Mouse (Mus musculus) gastrocnemius, postnatal 36 days (tissue): ENCODE results near the gene Mipol1. TPM values are rescaled to one million over a fixed set of nuclear protein-coding genes. Genes with fewer than 3 reads are reported as not detected.

Experiments
- DNase-seq, 2 experiments: peaks; one replicate each; pipeline ENCODE4 v3.0.0; 2022
- intact Hi-C: fragments of 180-260 bp; cut with DNase I; formaldehyde crosslinking; loops from one replicate; pipeline ENCODE4 v1.15.1; 2025
- total RNA-seq, 2 experiments: library from RNA; stranded (reverse); gene quantifications; 2 replicates each; pipeline ENCODE4 v1.2.3; 2021

Mipol1 gene
- total RNA-seq, 2 experiments from 2014 or later = 2.4 to 2.6 TPM

DNA sequence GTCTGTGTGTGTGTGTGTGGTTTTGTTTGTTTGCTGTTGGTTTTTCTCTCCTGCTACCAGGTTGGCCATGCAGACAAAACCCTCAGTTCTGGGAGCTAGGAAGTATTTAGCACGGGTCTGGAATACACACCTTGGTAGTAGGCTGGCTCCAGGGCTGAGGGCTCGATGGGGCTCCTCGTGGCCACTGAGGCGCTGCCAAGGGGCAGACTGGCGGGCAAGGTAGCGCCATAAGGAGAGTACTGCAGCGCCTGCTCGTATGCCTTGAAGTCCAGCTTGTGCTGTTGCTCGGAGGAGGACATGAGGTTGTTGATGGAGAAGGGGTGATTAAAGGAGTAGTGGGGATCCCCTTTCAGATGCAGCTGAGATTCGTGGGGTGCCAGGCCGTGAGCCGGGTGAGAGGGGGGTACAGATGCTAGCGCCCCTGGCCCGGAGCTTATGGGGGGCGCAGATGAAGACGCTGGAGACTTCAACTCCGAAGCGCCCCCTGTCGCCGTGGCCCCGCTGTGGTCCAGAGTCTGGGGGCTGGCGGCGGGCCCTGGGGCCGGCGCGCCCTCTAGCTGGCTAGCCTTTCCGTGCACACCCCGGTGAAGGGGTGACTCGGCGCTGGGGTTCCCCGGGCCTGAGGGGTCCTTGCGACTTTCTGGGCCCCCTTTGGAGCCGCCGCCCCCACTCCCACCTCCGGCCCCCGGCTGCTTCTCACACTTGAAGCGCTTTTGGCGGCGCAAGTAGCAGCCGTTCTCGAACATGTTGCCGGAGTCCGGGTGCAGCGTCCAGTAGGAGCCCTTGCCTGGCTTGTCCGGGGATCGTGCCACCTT is 311.9 kb downstream of the Mipol1 start:
- no peak for DNase-seq
- intact Hi-C loops = no loop called here

DNA sequence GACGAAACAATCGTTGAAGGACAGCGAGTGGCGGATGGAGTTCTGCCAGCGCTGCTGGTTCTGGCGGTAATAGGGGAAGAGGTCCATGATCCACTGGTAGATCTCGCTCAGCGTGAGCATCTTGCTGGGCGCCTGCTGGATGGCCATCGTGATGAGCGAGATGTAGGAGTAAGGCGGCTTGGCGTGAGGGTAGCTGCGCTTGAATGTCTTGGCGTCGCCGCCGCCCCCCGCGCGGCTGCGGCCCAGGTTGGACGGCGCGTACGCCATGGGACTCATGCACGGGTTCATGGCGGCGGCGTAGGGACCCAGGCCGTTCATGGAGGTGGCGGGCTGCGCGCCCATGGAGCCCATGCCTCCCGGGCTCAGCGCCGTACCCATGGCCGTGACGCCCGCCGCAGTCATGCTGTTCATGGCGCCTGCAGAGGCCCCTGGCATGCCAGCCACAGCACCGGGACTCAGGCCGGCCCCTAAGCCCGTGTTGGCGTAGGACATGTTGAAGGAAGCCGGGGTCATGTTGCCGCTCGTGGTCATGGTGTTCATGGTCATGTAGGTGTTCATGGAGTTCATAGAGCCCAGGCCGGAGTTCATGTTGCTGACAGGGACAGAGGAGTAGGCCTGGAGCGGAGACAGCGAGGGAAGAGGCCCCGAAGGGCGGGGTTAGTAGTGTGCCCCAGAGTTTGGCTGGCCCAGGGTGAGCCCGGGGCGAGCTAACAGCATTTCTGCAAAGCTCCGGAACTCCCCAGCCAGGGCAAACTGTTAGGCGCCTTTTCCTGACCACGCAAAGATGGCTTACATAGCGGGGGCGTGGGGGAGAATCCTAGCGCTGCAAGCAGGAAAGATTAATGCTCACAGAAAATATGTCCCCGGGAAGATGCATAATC is 312.8 kb downstream of the Mipol1 start:
- intact Hi-C loops = no loop called here
- no peak for DNase-seq

DNA sequence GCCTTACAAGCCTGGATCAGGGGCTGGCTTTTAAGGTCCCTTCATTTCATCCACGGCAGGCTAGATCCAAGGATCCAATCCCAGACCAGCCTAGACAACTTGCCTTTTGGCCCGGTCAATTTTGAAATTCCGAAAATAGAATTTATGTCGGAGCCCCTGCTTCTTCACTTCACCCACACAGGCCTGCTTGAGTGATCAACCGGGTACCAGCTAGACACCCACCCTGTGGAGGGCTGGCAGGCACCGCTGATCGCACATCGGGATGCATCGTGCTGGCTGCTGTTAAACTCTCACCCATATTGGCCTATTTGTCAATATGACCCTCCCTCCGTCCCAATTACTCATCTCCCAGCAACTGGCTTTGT is 313.4 kb downstream of the Mipol1 start:
- DNase-seq = no peak
- intact Hi-C loops = no loop called here

DNA sequence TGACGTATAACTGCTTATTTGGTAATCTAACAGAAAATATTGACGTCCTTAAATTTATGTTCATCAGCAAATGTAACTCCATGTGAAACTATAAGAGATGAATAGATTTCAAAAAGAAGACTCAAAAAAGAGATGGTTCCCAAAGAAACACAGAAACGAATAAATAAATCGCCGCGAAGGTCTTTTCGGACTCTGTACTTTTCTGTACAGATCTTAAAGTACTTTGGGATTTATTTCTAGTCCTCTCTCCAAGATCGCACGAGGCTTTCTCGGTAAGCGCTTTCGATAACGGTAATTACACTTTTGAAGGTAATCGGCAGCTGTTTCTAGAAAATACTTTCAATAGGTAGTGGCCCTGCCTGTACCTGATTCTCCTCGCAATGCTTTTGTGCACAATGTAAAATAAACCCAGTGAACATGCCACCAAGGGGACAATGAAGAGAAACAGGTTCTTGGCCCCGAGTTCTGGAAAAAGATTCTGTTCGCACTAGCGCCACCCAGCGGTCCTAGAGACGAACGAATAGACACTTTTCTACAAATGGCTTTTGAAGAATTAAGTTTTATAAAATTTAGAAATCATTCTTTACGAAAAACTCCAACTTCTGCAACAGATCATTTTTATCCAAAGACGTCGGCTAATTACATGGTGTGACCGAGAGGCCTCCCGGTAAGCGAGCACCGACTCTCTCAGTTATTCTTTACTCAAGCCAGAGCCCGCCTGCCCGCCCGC is 314.6 kb downstream of the Mipol1 start:
- DNase-seq = no peak
- intact Hi-C loops = no loop called here

- intact Hi-C loops = no loop called here
- no peak for DNase-seq
Measured at GRCm38 (mm10) chr12:57545371-57546241, 315.4 kb downstream of the Mipol1 start.

Other genes with a start within 250 kb of the Mipol1 start
- gene Slc25a21, start 33.0 kb upstream of the Mipol1 start, total RNA-seq = under 1 TPM; 0.18 to 0.25 TPM
- 10 to 100 TPM; 18.6 to 22.6 TPM for gene Prps1l3, start within 50 bp of the Mipol1 start, total RNA-seq